Mouse (Mus musculus): ENCODE data around the gene Sorcs3.

Sorcs3 gene

GRCm38 (mm10) chr19:48706267-48706923, 500.6 kb downstream of the Sorcs3 start:
- DNase-seq (ENCODE audit: low read depth, low spot score), result no peak

- no peak for DNase-seq (ENCODE audit: low read depth, low spot score)
These were observed 501.1 kb downstream of the Sorcs3 start for GRCm38 (mm10) chr19:48706924-48707320.

GRCm38 (mm10) chr19:48725851-48726419, 520.1 kb downstream of the Sorcs3 start:
- no peak for DNase-seq (ENCODE audit: low read depth, low spot score)

- no peak for DNase-seq (ENCODE audit: low read depth, low spot score)
These were observed 521.2 kb downstream of the Sorcs3 start for GRCm38 (mm10) chr19:48727048-48727447.

- DNase-seq (ENCODE audit: low read depth, low spot score), result no peak
These were observed 521.8 kb downstream of the Sorcs3 start for GRCm38 (mm10) chr19:48727601-48728000.

GRCm38 (mm10) chr19:48731731-48732130, 525.9 kb downstream of the Sorcs3 start:
- DNase-seq (ENCODE audit: low read depth, low spot score), result no peak

- no peak for DNase-seq (ENCODE audit: low read depth, low spot score)
These were observed 528.5 kb downstream of the Sorcs3 start for GRCm38 (mm10) chr19:48734370-48734769.

- no peak for DNase-seq (ENCODE audit: low read depth, low spot score)
These were observed 531.7 kb downstream of the Sorcs3 start for GRCm38 (mm10) chr19:48737554-48737953.

GRCm38 (mm10) chr19:48755156-48755555, 549.3 kb downstream of the Sorcs3 start:
- no peak for DNase-seq (ENCODE audit: low read depth, low spot score)

- DNase-seq (ENCODE audit: low read depth, low spot score), result no peak
These were observed 551.0 kb downstream of the Sorcs3 start for GRCm38 (mm10) chr19:48756831-48757230.

GRCm38 (mm10) chr19:48766524-48766923, 560.7 kb downstream of the Sorcs3 start:
- no peak for DNase-seq (ENCODE audit: low read depth, low spot score)

- DNase-seq (ENCODE audit: low read depth, low spot score), result no peak
These were observed 565.7 kb downstream of the Sorcs3 start for GRCm38 (mm10) chr19:48771565-48771964.

- no peak for DNase-seq (ENCODE audit: low read depth, low spot score)
These were observed 573.4 kb downstream of the Sorcs3 start for GRCm38 (mm10) chr19:48779095-48779765.

- no peak for DNase-seq (ENCODE audit: low read depth, low spot score)
These were observed 575.0 kb downstream of the Sorcs3 start for GRCm38 (mm10) chr19:48780813-48781212.

GRCm38 (mm10) chr19:48782024-48782721, 576.3 kb downstream of the Sorcs3 start:
- no peak for DNase-seq (ENCODE audit: low read depth, low spot score)

GRCm38 (mm10) chr19:48787269-48787668, 581.4 kb downstream of the Sorcs3 start:
- no peak for DNase-seq (ENCODE audit: low read depth, low spot score)

- no peak for DNase-seq (ENCODE audit: low read depth, low spot score)
These were observed 598.7 kb downstream of the Sorcs3 start for GRCm38 (mm10) chr19:48804546-48804945.

- no peak for DNase-seq (ENCODE audit: low read depth, low spot score)
These were observed 605.7 kb downstream of the Sorcs3 start for GRCm38 (mm10) chr19:48811541-48811940.

GRCm38 (mm10) chr19:48813823-48814222, 608.0 kb downstream of the Sorcs3 start:
- DNase-seq (ENCODE audit: low read depth, low spot score), result no peak

GRCm38 (mm10) chr19:48815064-48815463, 609.2 kb downstream of the Sorcs3 start:
- no peak for DNase-seq (ENCODE audit: low read depth, low spot score)

- DNase-seq (ENCODE audit: low read depth, low spot score), result no peak
These were observed 614.9 kb downstream of the Sorcs3 start for GRCm38 (mm10) chr19:48820493-48821282.
